Mouse (Mus musculus) olfactory bulb, adult 2 months (tissue): ENCODE measurements around the gene Armc2. TPM values are rescaled to one million over a fixed set of nuclear protein-coding genes. Genes with fewer than 3 reads are reported as not detected.

ENCODE experiments used
- H3K27ac ChIP-seq: fragments of 200-500 bp; 2 replicates; pipeline ENCODE4 v1.5.1; 2012; ENCODE audit warnings: low read depth, low read length; ENCODE audit not compliant: insufficient read depth
- H3K4me1 ChIP-seq: fragments of 200-500 bp; 2 replicates; pipeline ENCODE4 v1.6.1; 2012; ENCODE audit warnings: low read length; ENCODE audit not compliant: control insufficient read depth, insufficient read depth
- H3K4me3 ChIP-seq: fragments of 200-500 bp; 2 replicates; pipeline ENCODE4 v1.5.1; 2012; ENCODE audit warnings: mild to moderate bottlenecking, low read depth, low read length, moderate library complexity; ENCODE audit not compliant: insufficient read depth
- CTCF ChIP-seq: fragments of 200-500 bp; IDR thresholded peaks from 2 replicates; pipeline ENCODE4 v1.5.1; 2012; ENCODE audit warnings: low read depth, mild to moderate bottlenecking, low read length, moderate library complexity; ENCODE audit not compliant: insufficient read depth
- POLR2A ChIP-seq: fragments of 200-500 bp; IDR thresholded peaks from 2 replicates; pipeline ENCODE4 v1.6.1; 2012; ENCODE audit warnings: mild to moderate bottlenecking, low read depth, low read length, moderate library complexity; ENCODE audit not compliant: insufficient read depth
- WGBS: fragments of 180-500 bp; shearing (Covaris S2); methylation state at CpG from one replicate; pipeline ENCODE4 v1.1.7; 2018; 5-methylcytosine and 5-hydroxymethylcytosine counted together
- polyA plus RNA-seq: library from polyadenylated mRNA; stranded (reverse); fragments of >200 nt; gene quantifications from 2 replicates; pipeline ENCODE4 v1.2.4, GENCODE M21; 2012; ENCODE audit warnings: low replicate concordance; ENCODE audit not compliant: missing spikeins, insufficient read depth, insufficient read length

Gene Armc2
- polyA plus RNA-seq, 1 experiment = not detected

DNA sequence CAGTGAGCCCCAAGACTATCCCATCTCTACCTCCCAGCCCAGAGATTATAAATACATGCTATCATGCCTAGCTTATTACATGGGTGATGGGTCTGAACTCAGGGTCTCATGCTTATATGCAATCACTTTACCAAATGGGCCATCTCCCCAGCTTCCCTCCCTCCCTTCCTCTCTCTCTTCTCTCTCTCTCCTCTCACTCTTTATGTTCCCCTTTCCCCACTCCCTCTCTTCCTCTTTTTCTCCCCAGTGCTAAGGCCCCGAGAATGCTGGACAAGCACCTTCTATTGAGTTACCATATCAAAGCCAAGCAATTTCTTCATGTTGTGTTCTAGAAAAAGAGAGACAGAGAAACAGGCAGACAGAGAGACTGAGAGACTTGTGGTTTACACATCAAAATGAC is 14.7 kb downstream of the Armc2 start:
- 81% methylated on average over 1 of the region's 1 CpGs for WGBS
- H3K4me3 ChIP-seq = no peak overlapping the region
- H3K27ac ChIP-seq = no peak overlapping the region
- H3K4me1 ChIP-seq = no peaks in the 10 kb centered on the region
- TF ChIP-seq CTCF = no peak
- no peak for TF ChIP-seq POLR2A

DNA sequence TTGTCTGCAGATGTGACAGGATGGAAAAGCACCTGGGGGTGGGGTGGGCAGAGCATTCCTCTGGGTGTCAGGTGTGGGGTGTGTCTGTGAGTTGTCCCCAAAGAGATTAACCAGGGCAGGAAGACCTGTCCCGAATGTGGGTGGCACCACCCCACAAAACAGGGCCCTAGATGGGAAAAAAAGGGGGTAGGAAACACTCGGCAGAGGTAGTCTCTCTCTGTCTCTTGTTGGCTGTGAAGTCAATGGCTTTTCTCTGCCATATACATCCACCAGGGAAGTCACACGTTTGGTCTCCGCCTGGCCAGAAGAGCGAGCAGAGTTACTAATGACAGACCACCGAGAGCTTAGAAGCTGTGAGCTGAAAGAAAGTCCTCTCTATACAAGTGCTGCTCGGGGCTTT is 15.8 kb downstream of the Armc2 start:
- Histone ChIP-seq H3K4me1 (no peaks in the 10 kb centered on the region), H3K27ac (no peak overlapping the region), H3K4me3 (no peak overlapping the region)
- WGBS = 81% methylated on average over 7 of the region's 7 CpGs
- TF ChIP-seq POLR2A (no peak), CTCF (no peak)

DNA sequence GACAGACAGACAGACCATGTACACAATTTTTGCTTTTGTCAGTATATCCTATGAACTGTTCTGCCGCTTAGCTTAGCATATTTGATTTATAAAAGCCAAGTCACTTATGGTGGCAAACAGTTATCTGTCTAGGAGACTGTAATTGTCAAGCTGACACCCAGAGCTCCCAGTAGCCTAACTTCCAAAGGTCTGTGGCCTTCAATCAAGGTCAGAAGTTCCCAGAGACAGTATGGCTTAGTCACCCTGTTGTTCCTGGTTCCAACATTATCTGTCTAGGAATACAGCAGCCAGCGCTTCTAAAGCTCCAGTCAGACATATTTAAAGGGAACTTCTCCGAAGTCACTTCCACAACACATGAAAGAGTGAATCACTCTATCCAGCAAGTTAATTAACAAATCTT is 17.0 kb downstream of the Armc2 start:
- Histone ChIP-seq H3K27ac (no peak overlapping the region), H3K4me3 (no peak overlapping the region), H3K4me1 (no peaks in the 10 kb centered on the region)
- WGBS = 87% methylated on average over 3 of the region's 3 CpGs
- no peak for TF ChIP-seq CTCF
- no peak for TF ChIP-seq POLR2A

DNA sequence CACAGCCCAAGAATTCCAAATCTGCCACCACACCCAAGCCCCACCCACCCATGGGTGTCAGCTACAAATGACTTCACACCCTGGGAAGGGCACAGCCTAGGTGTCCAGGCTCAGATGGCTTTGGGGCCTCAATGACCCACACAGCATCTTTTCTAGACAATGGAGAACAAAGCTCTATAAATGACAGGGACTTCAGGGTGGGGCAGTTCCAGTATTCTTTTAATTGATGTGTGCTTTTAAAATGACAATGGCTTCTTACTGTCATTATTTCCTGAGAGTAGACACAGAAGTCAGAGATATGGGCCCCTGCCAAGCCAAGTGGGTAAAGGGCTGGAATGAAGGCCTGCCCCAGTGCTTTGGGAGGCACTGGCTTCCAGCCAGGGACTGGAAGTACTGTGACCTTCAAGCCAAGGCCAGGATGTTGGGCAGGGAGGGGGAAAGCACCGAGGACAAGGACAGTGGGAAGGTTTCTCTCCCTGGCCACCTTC is 20.5 kb downstream of the Armc2 start:
- TF ChIP-seq CTCF = no peak
- TF ChIP-seq POLR2A = no peak
- no peak overlapping the region for H3K27ac ChIP-seq
- no peaks in the 10 kb centered on the region for H3K4me1 ChIP-seq
- WGBS = 45% methylated on average over 1 of the region's 1 CpGs
- no peak overlapping the region for H3K4me3 ChIP-seq

DNA sequence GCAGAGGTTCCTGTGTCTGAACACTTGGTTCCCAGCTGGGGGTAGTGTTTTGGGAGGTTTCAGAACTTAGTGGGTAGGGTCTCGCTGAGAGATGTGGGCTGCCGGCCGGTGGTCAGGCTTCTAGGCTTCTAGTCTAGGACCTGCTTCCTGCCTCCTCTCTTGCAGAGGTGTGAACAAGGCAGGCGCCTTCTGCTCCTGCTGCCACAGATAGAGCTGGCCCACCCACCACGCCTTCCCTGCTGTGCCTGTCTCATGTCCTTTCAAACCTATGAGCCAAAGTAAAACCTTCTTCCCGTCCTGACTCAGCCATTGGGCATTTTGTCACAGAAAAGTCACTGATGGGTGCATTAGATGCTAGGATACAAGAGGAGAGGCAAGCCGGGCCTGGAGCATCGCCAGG is 22.1 kb downstream of the Armc2 start:
- no peak overlapping the region for H3K4me3 ChIP-seq
- no peak overlapping the region for H3K27ac ChIP-seq
- TF ChIP-seq POLR2A = no peak
- no peak for TF ChIP-seq CTCF
- H3K4me1 ChIP-seq = no peaks in the 10 kb centered on the region
- WGBS = 80% methylated on average over 8 of the region's 8 CpGs

DNA sequence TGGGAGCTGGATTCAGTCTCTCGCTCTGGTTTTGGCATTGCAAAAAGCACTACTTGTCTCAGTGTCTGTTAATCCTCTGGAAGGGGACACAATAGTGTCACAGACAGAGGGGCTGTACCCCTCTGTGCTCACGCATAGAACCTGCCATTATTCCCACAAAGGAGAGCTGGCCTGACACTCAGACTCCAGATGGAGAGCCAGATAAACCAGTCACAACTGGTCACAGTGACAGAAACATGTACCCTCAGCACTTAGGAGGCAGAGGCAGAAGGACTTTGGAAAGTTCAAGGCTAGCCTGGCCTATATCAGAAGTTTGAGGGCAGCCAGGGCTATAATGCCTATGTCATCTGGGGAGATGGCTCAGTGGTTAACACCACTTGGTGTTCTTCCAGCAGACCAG is 23.2 kb downstream of the Armc2 start:
- no peak overlapping the region for H3K4me3 ChIP-seq
- TF ChIP-seq POLR2A (no peak), CTCF (no peak)

DNA sequence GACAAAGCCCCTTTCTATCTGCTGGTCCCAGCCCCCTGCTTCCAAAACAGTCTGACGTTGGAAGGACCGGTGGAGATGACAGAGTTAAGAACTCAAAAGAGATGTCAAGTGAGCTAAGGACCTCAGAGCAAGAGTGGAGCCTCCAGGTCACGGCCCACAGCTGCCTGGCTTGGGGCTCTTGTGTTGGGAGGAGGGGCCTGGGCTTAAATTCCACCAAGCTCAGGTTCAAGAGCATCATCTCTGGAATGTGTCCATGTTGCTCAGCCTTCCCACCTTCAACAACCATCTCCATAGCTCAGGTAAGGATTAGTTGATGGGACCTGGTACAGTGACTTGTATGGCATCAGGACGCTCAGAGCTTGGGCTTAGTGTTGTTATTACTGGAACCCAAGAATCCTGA is 23.7 kb downstream of the Armc2 start:
- no peak for TF ChIP-seq CTCF
- TF ChIP-seq POLR2A = no peak
- 71% methylated on average over 4 of the region's 4 CpGs for WGBS
- Histone ChIP-seq H3K4me1 (no peaks in the 10 kb centered on the region), H3K27ac (no peak overlapping the region), H3K4me3 (no peak overlapping the region)

More for the DNA sequence above, 23.2 kb downstream of the Armc2 start:
- WGBS = 58% methylated on average over 2 of the region's 2 CpGs
- no peaks in the 10 kb centered on the region for H3K4me1 ChIP-seq
- no peak overlapping the region for H3K27ac ChIP-seq

DNA sequence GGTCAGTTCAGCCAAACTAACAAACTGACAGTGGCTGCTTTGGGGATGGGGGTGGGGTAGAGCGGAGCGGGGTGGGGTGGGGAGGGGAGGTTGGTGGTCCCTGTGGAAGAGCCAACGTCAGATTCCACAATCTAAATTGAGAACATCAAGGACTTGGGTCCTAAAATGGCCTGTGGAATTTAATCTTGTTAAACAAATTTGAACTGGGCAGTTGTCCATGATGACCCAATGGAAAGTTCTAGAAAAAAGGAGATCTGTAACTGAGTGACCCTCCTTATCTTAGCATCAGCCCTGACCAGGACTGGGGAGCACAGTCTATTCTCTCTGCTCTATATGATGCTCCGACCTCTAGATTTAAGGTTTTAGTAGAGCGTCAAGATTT is 26.2 kb downstream of the Armc2 start:
- TF ChIP-seq CTCF (no peak), POLR2A (no peak)
- WGBS = 88% methylated on average over 5 of the region's 5 CpGs
- H3K4me3 ChIP-seq = no peak overlapping the region
- H3K4me1 ChIP-seq = no peaks in the 10 kb centered on the region
- H3K27ac ChIP-seq = no peak overlapping the region

DNA sequence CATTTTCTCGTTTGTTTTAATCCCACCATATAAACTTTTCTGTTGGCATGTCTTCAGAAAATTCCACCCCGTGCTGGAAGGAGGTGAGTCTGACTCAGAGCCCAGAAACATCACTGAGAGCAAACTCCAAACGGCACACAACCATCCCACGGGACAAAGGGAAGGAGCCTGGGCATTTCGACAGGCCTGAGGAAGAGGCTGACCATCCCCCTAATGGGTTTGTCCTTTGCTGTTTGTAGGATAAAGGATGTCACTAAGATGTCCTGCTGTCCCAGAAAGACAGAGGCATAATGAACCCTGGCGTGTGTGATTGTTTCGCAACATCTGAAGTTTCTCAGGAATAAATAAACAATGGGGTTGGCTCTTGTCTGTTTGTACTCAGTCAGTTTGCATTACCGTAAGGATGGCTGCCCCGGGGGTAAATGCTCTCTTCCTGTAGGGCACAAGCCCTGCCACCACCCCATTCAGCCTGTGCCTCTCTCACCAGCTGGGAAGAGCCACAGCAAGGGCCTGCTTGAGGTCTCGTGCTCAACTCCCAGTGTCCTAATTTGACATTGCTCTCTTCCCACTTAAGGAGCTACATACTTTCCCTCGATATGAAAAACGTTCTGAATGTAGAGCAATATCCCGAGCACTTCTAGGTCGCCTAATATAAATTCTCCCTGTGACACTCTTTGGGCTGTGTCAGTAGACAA is 26.7 kb downstream of the Armc2 start:
- Histone ChIP-seq H3K4me1 (no peaks in the 10 kb centered on the region), H3K4me3 (no peak overlapping the region), H3K27ac (no peak overlapping the region)
- 51% methylated on average over 14 of the region's 14 CpGs for WGBS
- TF ChIP-seq POLR2A (no peak), CTCF (no peak)
